Mouse (Mus musculus): ENCODE measurements around the gene Prrt3.
A peak's percentile ranks its signal among the peaks of the same experiment; 100 is the strongest.

Prrt3 gene

DNA sequence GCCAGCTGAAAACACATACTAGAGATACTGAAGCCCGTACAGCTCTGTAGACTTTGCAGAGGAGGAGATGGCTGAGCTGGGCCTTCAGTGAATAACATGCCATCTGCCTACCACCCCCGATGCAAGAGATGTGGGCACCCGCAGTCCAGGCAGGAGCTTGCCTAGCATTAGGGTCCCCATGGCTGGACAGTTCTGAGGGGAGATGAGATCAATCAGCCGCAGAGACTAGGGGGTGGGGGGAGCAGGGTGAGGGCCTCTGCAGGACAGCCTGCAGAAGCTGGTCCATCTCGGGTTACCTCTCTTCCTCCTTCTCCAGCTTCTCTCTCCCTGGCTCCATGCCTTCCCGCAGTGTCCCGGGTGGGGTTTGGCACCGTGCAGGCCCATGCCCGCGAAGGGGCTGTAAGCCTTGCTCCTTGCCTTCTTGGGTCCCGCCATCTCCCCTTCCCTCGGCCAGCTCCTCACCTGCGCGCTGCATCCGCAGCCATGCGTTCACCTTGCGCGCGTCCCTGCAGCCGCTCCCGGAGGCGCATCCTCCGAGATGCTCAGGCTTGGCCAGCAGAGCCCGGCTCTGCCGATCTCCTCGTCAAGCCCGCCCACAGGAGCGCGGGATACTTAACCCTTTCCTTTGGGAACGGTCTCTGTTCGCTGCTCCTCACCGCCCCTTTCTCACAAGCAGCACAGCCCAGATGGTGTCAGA, at the start of gene Prrt3:
Gene Prrt3, minus strand, starts transcription at position 544 of the 697 bp plus-strand sequence.
- peak; percentile 78 for DNase-seq

DNA sequence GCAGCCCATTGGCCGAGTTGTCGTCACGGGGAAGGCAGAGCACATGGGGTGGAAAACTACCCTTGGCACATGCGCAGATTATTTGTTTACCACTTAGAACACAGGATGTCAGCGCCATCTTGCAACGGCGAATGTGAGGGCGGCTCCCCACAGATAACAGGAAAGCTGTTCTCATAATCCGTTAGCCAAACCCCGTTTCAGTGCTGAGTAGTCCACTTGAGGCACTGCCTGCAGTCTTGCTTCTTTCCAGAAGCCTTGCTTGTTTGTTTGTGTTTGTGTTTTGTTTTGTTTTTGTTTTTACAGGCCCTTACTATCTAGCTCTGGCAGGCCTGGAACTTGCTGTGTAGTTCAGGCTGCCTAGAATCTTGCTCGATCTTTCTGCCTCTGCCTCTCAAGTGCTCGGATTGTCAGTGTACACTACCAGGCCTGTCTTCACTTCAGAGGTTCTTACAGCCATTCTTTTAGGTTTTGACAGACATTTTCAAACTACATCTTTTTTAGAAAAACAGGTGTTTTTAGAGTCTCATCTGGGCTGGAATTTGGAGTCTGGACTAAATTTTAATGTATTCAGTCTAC, 42.3 kb upstream of the Prrt3 start:
- DNase-seq = no peak

DNA sequence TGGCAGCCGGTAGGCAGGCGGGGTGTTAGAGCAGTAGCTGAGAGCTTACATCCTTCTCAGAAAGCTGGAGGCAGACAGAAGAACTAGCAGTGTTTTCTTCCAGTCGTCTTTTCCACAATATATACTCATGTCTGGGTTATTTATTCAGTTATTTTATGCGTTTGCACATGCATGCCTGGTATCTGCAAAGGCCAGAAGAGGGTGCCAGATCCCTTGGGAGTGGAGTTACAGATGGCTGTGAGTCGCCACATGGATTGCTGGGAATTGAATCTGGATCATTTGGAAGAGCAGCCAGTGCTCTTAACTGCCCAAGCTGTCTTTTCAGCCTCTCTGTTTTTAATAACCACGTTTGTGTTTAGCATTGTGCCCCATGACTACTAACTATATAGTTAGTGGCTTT, 39.9 kb upstream of the Prrt3 start:
- DNase-seq = no peak

DNA sequence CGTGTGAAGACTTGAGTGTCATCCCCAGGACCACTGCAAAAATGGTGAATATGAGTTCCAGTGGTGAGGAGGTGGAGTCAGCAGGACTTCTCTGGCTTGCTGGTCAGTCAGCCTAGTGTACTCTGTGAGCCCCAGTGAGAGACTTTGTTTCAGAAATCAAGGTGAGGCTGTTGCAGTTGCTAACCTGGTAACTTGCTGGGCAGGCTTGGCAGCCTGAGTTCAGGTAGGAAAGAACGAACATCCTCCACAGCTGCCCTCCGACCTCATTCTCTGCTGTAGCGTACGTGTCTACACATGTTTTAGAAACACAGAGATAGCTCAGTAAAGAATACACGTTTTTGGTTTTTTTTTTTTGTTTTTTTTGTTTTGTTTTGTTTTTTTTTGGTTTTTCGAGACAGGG, 33.2 kb upstream of the Prrt3 start:
- no peak for DNase-seq

DNA sequence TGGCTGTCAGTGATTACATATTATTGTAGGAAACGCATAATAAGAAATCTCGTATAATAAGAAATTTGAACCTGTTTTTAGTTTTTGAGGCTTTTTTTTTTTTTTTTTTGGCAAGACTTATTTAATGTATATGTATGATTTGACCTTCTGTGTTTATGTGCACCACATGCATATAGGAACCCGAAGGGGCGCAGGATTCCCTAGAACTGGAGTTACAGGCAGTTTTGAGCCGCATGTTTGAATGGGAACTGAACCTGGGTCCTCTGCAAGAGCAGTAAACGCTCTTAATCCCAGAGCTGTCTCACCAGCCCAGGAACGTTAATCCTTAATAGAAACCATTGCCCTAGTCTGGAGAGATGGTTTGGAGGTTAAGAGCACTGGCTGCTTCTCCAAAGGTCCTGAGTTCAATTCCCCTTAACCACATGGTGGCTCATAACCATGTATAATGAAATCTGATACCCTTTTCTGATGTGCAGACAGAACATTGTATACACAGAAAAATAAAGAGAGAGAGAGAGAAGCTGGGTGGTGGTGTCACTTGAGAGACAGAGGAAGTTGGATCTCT, 30.2 kb upstream of the Prrt3 start:
- DNase-seq = peak; percentile 14

DNA sequence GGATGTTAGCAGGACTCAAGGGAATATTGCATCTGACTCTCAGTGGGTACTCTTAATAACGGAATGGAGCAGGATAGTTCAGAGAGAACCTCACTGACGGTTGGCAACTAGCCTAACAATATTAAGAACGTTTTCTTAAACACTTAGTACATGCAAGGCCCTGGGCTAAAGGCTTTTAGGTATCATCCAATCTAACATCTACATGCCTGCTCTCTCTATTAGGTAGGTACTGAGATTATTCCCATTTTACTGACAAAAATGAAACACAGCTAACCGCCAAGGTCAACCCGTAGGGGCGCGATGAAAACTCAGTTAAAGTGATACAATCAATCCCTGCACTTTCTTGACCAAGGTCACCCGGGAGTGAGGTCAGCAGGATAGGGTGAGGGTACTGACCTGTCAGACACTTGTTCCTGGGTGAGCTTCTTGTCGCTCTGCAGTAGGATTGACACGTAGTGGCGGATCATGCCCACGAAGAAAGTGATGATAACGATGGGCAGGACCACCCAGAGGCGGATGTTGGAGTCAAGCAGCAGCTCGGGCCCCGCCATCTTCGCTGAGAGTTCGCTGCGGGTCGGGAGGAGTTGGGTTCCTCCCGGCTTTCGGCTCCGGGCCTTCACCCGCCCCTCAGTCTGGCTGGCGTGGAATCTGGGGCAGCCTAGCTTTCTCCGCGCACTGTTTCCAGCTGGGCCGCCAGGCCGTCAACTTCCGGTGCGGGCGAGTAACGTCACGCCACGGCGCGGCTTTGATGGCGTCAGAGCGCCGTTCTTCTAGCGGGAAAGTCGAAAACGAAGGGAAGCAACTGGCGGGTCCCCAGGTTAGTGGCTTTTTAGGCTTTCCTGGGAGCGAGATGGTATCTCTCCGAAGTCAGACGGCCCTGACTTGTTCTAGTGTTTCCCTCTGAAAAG, 29.5 kb upstream of the Prrt3 start, which contains the start of the genes Emc3 and Fancd2:
Gene Emc3, minus strand, starts transcription at position 721 of the 908 bp plus-strand sequence.
Gene Fancd2, plus strand, starts transcription at position 751 of the 908 bp plus-strand sequence.
- peak; percentile 93 for DNase-seq

DNA sequence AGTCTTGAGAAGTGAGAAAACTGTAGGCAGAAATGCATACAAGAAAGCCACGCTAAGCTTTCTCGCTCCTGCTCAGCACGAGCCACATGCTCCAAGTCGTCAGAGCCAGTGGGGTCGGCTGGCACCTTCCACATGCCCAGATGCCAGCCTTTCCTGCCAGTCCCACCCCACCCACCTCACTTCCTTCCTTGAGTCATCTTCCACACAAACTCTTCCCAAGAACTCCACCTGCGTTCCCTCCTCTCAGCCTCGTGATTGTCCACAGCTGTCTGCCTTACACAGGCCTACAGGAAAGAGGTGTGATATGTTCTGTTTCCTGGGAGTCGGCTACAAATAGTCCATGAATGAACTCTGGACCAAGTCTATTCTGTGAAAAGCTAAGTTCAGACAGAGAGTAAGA, 21.7 kb upstream of the Prrt3 start:
- no peak for DNase-seq

DNA sequence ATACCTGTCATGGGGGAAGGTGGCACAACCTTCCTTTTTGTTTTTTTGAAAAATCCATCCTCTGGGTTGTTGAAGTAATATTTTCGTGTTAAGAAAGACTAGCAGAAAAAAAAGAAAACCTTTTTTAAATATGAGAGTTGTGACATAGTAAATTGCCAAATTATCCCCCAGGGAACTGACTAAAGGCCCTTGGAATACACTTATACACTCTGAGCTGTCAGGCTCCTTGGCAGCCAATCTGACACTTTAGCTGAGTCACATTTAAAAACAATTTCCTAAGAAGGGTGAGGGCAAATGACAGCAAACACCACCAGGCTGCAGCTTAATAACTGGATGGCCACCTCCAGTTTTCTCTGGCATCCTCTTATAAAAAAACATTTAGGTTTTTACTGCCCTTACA, 20.6 kb upstream of the Prrt3 start:
- no peak for DNase-seq

DNA sequence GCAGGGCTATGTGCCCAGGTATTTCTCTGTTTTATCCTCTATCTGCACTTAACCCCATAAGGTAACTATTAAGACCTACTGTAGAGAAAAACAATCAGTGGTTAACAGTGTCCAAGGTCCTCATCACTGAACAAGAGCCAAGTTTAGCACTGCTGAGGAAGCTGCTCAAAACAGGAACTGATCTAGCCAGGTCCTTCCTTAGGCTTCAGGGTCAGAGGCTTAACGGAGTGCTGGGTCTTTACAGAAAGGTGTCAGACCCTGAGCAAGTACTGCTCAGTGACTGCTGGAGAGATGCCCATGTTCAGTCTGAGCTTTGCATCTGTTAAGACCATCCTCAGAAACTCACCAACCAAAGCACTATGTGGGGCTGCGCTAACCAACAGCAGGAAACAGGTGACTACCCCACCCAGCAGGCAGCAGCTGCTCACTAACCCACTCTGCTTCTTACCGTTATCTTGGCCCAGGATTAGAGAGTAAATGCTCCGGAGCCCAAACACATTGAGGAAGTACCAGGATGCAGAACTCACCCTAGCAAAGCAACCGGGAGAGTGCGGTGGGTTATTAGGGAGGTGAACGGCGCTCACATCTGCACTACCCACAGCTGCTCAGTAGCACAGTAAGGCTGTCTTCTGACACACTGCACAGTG, 15.8 kb upstream of the Prrt3 start:
- no peak for DNase-seq

DNA sequence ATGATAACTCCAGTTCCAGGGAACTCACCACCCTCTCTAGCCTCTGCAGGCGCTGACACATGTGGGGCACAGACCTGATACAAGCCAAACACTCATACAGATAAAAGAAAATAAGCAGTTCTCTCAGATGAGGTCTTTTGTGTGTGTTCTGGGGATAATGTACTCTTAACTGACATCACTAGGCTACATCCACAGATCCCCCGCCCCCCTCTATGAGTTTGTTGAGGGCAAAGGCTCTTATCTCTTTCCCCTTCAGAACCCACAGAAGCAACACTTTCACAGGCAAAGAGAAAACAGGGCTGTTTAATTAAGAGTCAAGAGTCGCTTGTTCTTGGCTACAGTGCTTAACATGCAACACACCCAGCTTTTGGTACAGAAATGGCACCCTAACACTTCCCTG, 12.9 kb upstream of the Prrt3 start:
- no peak for DNase-seq

DNA sequence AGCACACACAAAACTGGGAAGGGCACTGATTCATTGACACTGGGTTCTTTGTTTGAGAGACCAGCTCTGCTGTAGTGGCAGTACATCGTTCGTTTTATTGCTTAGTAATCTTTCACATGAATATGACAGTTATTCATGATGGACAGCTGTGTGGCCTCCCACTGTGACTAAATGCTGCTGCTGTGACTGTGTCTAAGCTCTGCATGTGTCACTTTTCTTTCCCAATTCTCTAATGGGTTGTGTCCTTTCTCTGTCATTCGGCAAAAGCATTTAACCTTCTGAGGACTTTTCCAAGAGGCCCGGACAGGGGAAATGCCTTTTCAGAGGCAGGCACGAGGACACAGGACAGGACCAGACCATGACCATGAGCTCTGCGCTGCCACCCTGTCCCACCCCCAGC, 12.2 kb upstream of the Prrt3 start:
- no peak for DNase-seq

DNA sequence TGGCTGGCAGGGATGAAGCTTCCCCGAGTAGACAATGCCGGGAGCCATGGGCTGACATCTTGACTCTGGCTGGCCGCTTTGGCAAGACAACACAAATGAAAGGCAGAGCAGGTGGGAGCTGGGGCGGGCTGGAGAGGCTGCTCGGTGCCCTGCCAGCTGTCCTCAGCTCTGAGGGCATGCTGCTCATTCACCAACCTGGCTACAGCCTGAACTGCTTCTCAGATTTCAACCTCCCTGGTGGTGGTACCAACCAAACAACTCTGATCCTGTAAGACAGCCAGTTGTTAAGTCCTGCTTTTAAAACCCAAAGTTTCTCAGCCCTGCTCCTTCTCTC, 7.2 kb upstream of the Prrt3 start:
- DNase-seq = no peak

DNA sequence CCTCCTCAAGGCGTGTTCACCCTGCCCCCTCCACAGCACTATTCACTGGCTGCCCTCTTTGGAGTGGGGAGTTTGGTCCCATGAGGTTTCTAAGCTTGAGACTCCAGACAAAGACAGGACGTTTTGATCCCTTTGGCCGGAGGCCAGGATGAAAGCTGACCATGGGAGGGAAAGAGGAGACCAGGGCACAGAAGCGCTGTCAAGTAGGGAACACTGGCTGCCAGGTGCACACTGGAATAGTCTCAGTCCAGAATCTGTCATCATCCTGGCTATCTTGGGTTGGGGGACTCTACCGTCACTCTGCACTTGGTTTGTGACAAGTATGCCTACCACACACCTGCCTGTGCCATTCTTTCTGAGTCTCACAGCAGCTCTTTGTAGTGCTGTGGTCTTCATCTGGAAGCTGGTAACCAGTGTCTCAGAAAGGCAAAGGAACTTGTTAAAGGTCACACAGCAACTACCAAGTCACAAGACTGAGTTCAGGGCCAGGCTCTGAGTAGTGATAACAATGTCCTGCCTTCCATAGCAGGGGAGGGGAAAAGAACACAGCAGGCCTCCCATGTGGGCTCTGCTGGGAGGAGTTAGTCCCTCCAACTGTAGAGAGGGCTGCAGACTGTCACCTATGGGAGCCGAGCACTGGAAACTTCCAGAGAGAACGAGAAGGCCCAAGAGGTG, 6.7 kb upstream of the Prrt3 start:
- DNase-seq = no peak

DNA sequence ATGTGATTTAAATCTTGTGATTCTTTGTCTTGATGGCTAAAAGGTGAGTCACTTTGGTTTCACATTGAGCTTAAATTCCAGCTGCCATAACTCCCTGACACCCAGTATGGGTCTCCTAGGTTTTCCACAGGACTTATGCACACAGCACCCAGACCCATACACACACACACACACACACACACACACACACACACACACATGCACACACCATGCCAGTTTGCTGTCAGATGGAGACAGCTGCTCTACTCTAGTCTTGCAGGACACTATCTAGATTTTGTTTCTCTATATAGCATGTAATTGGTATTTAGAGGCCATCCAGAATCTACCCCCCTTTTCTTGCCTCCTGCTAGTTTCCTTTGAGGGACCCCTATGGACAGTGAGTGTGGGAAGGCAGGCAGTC, 5.4 kb upstream of the Prrt3 start:
- DNase-seq = no peak

DNA sequence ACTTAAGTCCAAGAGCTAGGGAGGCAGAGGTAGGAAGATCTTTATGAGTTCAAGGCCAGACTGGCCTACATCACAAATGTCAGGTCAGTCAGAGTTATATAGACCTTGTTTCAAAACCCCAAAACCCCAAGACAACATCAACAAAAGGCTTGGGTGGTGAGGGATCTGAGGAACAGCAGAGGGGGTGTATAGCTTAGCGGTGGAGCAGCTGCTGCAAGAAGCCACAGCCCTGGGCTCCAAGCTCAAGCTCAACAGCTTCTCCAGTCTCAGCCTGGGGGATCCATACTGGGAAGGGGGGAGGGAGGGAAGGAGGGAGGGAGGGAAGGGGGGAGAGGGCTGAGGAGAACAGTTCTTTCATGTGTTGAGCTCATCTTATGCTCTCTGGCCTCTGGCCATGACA, 4.0 kb upstream of the Prrt3 start:
- DNase-seq = no peak

DNA sequence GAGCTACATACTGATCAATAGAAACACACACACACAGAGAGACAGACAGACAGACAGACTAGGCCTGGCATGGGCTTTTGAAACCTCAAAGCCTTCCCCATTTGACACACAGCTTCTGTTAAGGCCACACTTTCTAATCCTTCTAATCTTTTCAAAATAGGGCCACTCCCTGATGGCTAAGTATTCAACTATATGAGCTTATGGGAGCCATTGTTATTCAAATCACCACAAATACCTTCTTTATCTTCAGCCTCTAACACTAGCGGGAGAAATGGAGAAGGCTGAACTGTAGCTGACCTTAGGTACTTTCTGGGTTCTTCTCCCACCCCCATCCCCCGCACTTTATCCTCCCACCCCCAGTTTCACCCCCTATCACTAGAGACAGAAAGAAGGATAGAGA, 1.1 kb upstream of the Prrt3 start:
- no peak for DNase-seq

DNA sequence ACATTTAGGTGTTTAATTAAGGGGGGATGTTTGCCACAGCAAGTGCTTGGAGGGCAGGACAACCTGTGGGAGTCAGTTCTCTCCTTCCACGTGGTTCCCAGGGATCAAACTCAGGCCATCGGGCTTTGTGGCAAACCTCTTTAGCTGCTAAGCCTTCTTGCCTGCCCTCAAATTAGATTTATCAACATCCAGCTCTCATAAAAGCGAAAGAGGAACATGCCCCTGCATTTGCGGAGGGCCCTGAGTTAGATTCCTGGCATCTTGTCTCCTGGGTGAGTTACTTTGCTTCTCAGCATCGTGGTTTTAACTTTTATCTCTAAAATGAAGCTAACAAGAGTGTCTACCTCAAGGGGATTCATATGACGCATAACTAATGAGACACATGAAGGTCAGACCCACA, 2.4 kb downstream of the Prrt3 start:
- DNase-seq = no peak

DNA sequence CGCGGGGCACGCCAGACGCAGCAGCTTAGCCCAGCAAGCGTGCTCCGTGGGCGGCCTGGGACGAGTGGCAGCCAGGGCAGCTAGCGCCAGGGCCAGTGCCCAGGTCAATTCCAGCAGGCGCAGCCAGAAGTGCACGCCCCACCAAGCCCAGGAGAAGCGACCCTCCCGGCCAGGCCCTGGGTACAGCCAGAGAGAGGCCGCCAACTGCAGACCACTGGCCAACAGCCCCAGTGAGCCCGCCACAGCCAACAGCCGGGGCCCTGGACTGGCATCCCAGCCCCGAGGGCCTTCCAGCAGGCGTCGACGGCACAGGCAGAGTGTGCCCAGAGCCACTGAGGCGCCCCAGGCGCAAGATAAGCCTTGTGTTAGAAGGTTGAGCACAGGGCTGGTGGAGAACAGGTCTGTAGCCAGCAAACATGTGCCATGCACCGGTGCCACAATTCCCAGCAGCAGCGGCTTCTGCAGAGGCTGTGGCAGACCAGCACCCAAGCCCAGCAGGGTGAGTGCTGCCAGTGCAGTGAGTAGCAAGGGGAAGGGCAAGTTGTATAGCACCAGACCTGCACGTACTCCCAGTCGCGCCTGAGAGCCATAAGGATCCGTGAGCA, 6.6 kb downstream of the Prrt3 start:
- DNase-seq = no peak

DNA sequence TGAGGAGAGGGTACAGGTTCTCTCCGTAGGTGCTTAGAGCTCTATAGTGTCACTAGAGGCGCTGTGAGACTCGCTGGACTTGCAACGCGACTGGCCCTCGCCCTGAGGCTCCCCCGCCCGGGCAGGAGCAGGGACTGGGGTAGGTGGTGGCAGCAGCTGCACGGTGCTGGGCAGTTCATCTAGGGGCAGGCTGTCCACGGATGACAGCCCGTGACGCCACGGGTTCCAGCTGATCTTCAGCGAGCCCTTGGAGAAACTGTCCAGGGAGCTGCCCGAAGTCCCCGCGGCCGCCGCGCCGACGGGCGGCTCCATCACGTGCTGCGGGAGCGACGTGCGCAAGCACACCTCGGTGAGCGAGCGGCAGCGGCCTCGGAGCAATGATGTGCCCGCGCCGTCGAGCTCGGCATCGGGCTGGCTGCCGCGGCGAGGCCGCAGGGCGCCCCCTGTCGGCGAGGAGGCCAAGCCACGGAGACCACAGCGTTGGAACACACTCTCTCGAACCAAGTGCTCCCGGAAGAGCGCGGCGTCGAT, 7.4 kb downstream of the Prrt3 start:
- DNase-seq = peak; percentile 86

DNA sequence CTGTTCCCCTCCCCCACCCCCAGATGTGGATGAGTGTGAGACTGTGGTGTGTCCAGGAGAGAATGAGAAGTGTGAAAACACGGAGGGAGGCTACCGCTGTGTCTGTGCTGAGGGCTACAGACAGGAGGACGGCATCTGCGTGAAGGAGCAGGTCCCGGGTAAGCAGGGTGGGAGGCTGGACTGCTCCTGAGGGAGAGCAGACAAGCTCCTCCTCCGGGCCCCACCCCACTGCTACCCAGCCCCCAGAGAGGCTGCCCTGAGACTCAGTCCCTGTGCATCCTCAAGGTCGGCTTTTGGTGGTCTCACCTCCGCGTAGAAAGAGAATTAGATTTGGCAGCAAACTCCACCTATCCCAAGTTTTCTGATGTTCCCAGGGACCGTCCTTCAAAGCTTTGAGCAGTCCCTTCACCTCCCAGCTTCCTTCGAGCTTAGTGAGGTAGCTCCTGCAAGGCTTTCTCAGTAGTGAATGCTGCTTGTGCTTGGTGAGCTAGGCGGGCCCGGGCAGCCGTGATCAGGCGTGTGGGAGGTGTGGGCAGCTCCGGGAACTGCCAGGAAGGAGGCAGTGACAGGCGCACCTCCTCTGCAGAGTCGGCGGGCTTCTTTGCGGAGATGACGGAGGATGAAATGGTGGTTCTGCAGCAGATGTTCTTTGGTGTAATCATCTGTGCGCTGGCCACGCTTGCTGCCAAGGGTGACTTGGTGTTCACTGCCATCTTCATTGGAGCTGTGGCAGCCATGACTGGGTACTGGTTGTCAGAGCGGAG, 9.4 kb downstream of the Prrt3 start:
- DNase-seq = no peak

DNA sequence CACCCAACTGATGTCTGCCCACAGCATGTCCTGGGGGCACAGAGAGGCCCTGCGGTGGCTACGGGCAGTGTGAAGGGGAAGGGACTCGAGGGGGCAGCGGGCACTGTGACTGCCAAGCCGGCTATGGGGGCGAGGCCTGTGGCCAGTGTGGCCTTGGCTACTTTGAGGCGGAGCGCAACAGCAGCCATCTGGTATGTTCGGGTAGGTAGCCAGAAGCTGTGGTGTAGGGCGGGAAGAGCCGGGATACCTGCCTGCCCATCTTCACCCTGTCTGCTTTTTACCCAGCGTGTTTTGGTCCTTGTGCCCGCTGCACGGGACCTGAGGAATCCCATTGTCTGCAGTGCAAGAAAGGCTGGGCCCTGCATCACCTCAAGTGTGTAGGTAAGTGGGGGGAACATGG, 12.3 kb downstream of the Prrt3 start:
- no peak for DNase-seq
